Mouse (Mus musculus) embryonic facial prominence, embryonic 11.5 days (tissue): ENCODE results near the gene Hnrnpr. TPM values are rescaled to one million over a fixed set of nuclear protein-coding genes. Genes with fewer than 3 reads are reported as not detected.

Experiments
- polyA plus RNA-seq: library from polyadenylated mRNA; unstranded; fragments of >200 nt; fragmentation: Nextera tagmentation; extraction: Ambion mirVana; gene quantifications from 2 replicates; pipeline ENCODE4 v1.2.1, GENCODE M21; 2014

Hnrnpr gene
- polyA plus RNA-seq, 1 experiment from 2014 or later: 203 TPM

Other genes with a start within 250 kb of the Hnrnpr start
- gene Id3, start 167.4 kb upstream of the Hnrnpr start, polyA plus RNA-seq: 608 and 653 TPM in 2 replicates
- 5.0 and 6.1 TPM in 2 replicates for gene E2f2, start 138.5 kb upstream of the Hnrnpr start, polyA plus RNA-seq
- gene Asap3, start 104.6 kb upstream of the Hnrnpr start, polyA plus RNA-seq: 2.8 and 2.9 TPM in 2 replicates
- gene Tcea3, start 63.2 kb upstream of the Hnrnpr start, polyA plus RNA-seq: 1.3 and 1.4 TPM in 2 replicates
- 24.3 and 28.0 TPM in 2 replicates for gene Zfp46, start 26.3 kb upstream of the Hnrnpr start, polyA plus RNA-seq
- 0.11 and 0.47 TPM in 2 replicates for gene Htr1d, start 112.6 kb downstream of the Hnrnpr start, polyA plus RNA-seq
- gene 6030445D17Rik, start 151.3 kb downstream of the Hnrnpr start, polyA plus RNA-seq: 0.15 and 0.20 TPM in 2 replicates
- gene Luzp1, start 158.8 kb downstream of the Hnrnpr start, polyA plus RNA-seq: 116 and 119 TPM in 2 replicates